Comparison of ENCODE assay signal across 8 mouse cellular contexts in the genomic region with DNA sequence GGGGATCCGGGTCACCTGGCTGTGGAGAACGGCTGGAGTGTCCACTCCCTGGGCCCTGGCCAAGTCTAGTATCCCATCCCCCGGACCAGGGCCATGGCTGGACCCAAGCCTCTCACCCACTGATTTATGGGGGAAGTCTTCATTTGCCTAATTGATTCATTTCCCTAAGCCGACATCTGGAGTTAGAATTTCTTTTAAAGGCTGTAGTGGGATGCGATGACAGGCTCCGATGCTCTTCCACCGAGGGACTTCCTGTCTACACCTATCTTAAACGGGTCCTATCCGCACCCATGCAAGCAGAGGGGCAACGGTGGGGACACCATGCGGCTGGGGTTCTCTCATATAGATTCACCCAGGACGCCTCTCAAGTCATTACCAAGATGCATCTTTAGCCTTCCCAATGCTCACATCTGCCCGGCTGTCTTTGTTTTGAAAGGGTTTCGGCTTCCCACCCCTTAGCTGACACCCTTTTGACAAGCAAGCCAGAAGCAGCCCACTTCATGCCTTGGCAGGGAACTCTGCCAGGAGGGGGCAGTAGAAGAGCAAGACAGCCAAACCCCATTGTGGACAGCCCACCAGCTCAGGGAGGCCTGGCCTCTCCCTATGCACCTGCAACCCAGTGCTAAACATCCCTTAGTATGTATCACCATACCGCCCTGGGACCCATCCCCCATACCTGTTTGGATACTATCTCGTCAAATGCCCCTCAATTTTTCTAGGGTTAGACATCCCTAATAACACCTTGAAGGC.
DNase-seq lines count a peak whose midpoint lies in the region; ATAC-seq and TF ChIP-seq lines count a peak whose summit lies in the region.

No protein-coding gene starts in this region.

- no peak overlapping the region for H3K9ac ChIP-seq in ES-Bruce4 (ENCODE audit: low read depth, poor library complexity, severe bottlenecking)
- H3K9ac ChIP-seq in hindbrain, embryonic 12.5 days = no peak overlapping the region
- H3K9ac ChIP-seq in midbrain, embryonic 12.5 days (replicated peaks) = no peak overlapping the region

- no peak overlapping the region for H3K4me3 ChIP-seq in ES-Bruce4 (ENCODE audit: low read depth, low read length)
- no peak overlapping the region for H3K4me3 ChIP-seq in hindbrain, embryonic 12.5 days
- H3K4me3 ChIP-seq in midbrain, embryonic 12.5 days = no peak overlapping the region

- no peaks in the 10 kb centered on the region for H3K9me3 ChIP-seq in ES-Bruce4 (replicated peaks; ENCODE audit: control insufficient read depth, insufficient read depth, low read length, poor library complexity, severe bottlenecking)
- no peaks in the 10 kb centered on the region for H3K9me3 ChIP-seq in hindbrain, embryonic 12.5 days (replicated peaks)
- no peaks in the 10 kb centered on the region for H3K9me3 ChIP-seq in midbrain, embryonic 12.5 days

- H3K27me3 ChIP-seq in ES-Bruce4 (ENCODE audit: control insufficient read depth, insufficient read depth, low read length, poor library complexity, severe bottlenecking) = no peaks in the 10 kb centered on the region
- H3K27me3 ChIP-seq in hindbrain, embryonic 12.5 days = no peaks in the 10 kb centered on the region
- no peaks in the 10 kb centered on the region for H3K27me3 ChIP-seq in midbrain, embryonic 12.5 days

- peak; percentile 64; the same call in 1 of the 2 replicates for ATAC-seq in hindbrain, embryonic 12.5 days (ENCODE audit: low FRiP score)
- ATAC-seq in midbrain, embryonic 12.5 days (ENCODE audit: low FRiP score, low read depth) = peak; percentile 62
- no peak for ATAC-seq in megakaryocyte, adult 5-6 weeks (ENCODE audit: poor library complexity, severe bottlenecking)

- DNase-seq in CD4-positive, CD25-positive, alpha-beta regulatory T cell, adult 2 months (ENCODE audit: low read depth, low spot score) = peak; percentile 90
- peak; percentile 85 for DNase-seq in embryo, embryonic 11 days
- DNase-seq in left cerebral cortex, adult 18-20 months (ENCODE audit: low spot score in 2 of 2) = peak; percentile 12 to 28
- peak; percentile 17 to 22 for DNase-seq in spleen, postnatal 36 days (ENCODE audit: low spot score in 2 of 2)

- H3K27ac ChIP-seq in ES-Bruce4 (ENCODE audit: insufficient read depth, low read length) = no peak overlapping the region
- 0 out of 2 replicates have a peak overlapping the region, but pooled peaks have one; percentile 3 for H3K27ac ChIP-seq in hindbrain, embryonic 12.5 days
- H3K27ac ChIP-seq in midbrain, embryonic 12.5 days (replicated peaks) = no peak overlapping the region

- 40% methylated on average over 16 of the region's 16 CpGs for WGBS in hindbrain, embryonic 12.5 days
- 49% methylated on average over 16 of the region's 16 CpGs for WGBS in midbrain, embryonic 12.5 days

- no peak for TF ChIP-seq POLR2A in ES-Bruce4 (IDR thresholded peaks at IDR 0.05; ENCODE audit: insufficient read depth, low read length)

- no peak for TF ChIP-seq EP300 in ES-Bruce4 (IDR thresholded peaks at IDR 0.05; ENCODE audit: insufficient read depth, low read depth, low read length)

- no peak overlapping the region for H3K4me2 ChIP-seq in hindbrain, embryonic 12.5 days (replicated peaks)
- no peak overlapping the region for H3K4me2 ChIP-seq in midbrain, embryonic 12.5 days (replicated peaks)

- no peaks in the 10 kb centered on the region for H3K4me1 ChIP-seq in ES-Bruce4 (ENCODE audit: control insufficient read depth, insufficient read depth, low read length)
- H3K4me1 ChIP-seq in hindbrain, embryonic 12.5 days = peaks cover 30% of the 10 kb centered on the region
- peaks cover 39% of the 10 kb centered on the region for H3K4me1 ChIP-seq in midbrain, embryonic 12.5 days

- H3K36me3 ChIP-seq in ES-Bruce4 (ENCODE audit: control insufficient read depth, insufficient read depth, low read length, poor library complexity, severe bottlenecking) = no peaks in the 10 kb centered on the region
- no peaks in the 10 kb centered on the region for H3K36me3 ChIP-seq in hindbrain, embryonic 12.5 days
- no peaks in the 10 kb centered on the region for H3K36me3 ChIP-seq in midbrain, embryonic 12.5 days

- TF ChIP-seq CTCF in ES-Bruce4 (IDR thresholded peaks at IDR 0.05; ENCODE audit: low read depth, low read length) = peak; percentile 56

Comparison
In these comparisons a context has a peak if more than half of its experiments do, and no peak if none do; other contexts are left out.
1. DNase-seq: peak in every context shown above with its lines; median percentile 90 in CD4-positive, CD25-positive, alpha-beta regulatory T cell, adult 2 months; 85 in embryo, embryonic 11 days; 20 in left cerebral cortex, adult 18-20 months; 20 in spleen, postnatal 36 days.